In genomic region chr5:142723520-142724133, GRCm38 (mm10) we compare ENCODE assay signal across 8 mouse cellular contexts. TPM values are rescaled to one million over a fixed set of nuclear protein-coding genes. Genes with fewer than 3 reads are reported as not detected.
DNase-seq lines count a peak whose midpoint lies in the region; ATAC-seq and TF ChIP-seq lines count a peak whose summit lies in the region.

No protein-coding gene starts in this region.

- peak; percentile 50 for ATAC-seq in inflammation-experienced regulatory T-cells, adult 6 months
- ATAC-seq in limb, embryonic 14.5 days (ENCODE audit: low FRiP score, low read depth): peak; percentile 68
- peak; percentile 74 for ATAC-seq in midbrain, embryonic 15.5 days (replicated peaks)
- ATAC-seq in stomach, embryonic 14.5 days (ENCODE audit: insufficient number of reproducible peaks, insufficient read depth, low FRiP score, low read depth): peak; percentile 68

- H3K36me3 ChIP-seq in limb, embryonic 14.5 days (ENCODE audit: control insufficient read depth, insufficient read depth, low read length): peaks cover 40% of the 10 kb centered on the region
- H3K36me3 ChIP-seq in midbrain, embryonic 15.5 days (replicated peaks): peaks cover 47% of the 10 kb centered on the region
- H3K36me3 ChIP-seq in stomach, embryonic 14.5 days (ENCODE audit: control insufficient read depth, insufficient read depth, low read length): peaks cover 29% of the 10 kb centered on the region

- 9% methylated on average over 7 of the region's 7 CpGs for WGBS in limb, embryonic 14.5 days
- WGBS in midbrain, embryonic 15.5 days: 17% methylated on average over 7 of the region's 7 CpGs
- WGBS in stomach, embryonic 14.5 days: 12% methylated on average over 7 of the region's 7 CpGs

- DNase-seq in urinary bladder, postnatal 14 days (ENCODE audit: low spot score): peak; percentile 71
- no peak for DNase-seq in urinary bladder, adult 2 months (ENCODE audit: low spot score)
- DNase-seq in cerebellum, postnatal 14 days: peak; percentile 82 to 88
- peak; percentile 49 to 51 for DNase-seq in frontal cortex, postnatal 25 days (ENCODE audit: low spot score in 2 of 2)
- DNase-seq in limb, embryonic 14.5 days (ENCODE audit: low spot score): peak; percentile 71

- no peak overlapping the region for H3K9ac ChIP-seq in limb, embryonic 14.5 days (ENCODE audit: low read depth, low read length, severe bottlenecking)
- H3K9ac ChIP-seq in midbrain, embryonic 15.5 days: no peak overlapping the region
- H3K9ac ChIP-seq in stomach, embryonic 14.5 days (replicated peaks; ENCODE audit: low read depth, low read length): no peak overlapping the region

- no peaks in the 10 kb centered on the region for H3K4me1 ChIP-seq in limb, embryonic 14.5 days (ENCODE audit: control insufficient read depth, insufficient read depth, low read length)
- peaks cover 8% of the 10 kb centered on the region for H3K4me1 ChIP-seq in midbrain, embryonic 15.5 days
- H3K4me1 ChIP-seq in stomach, embryonic 14.5 days (ENCODE audit: control insufficient read depth, insufficient read depth, low read length): no peaks in the 10 kb centered on the region

- H3K4me2 ChIP-seq in limb, embryonic 14.5 days (replicated peaks; ENCODE audit: low read depth, low read length, severe bottlenecking): no peak overlapping the region
- no peak overlapping the region for H3K4me2 ChIP-seq in midbrain, embryonic 15.5 days
- H3K4me2 ChIP-seq in stomach, embryonic 14.5 days (replicated peaks; ENCODE audit: low read depth, low read length): no peak overlapping the region

- H3K27ac ChIP-seq in limb, embryonic 14.5 days (replicated peaks; ENCODE audit: low read depth, low read length): no peak overlapping the region
- H3K27ac ChIP-seq in midbrain, embryonic 15.5 days: peak overlapping the region; percentile 48
- no peak overlapping the region for H3K27ac ChIP-seq in stomach, embryonic 14.5 days (ENCODE audit: low read length)

- no peak overlapping the region for H3K4me3 ChIP-seq in limb, embryonic 14.5 days (replicated peaks; ENCODE audit: low read length)
- no peak overlapping the region for H3K4me3 ChIP-seq in midbrain, embryonic 15.5 days
- H3K4me3 ChIP-seq in stomach, embryonic 14.5 days (ENCODE audit: low read depth, low read length): no peak overlapping the region

- TF ChIP-seq POLR2A in limb, embryonic 14.5 days (IDR thresholded peaks at IDR 0.05; ENCODE audit: borderline replicate concordance, extremely low read depth, insufficient read depth, insufficient read length): no peak

- H3K27me3 ChIP-seq in limb, embryonic 14.5 days (ENCODE audit: control insufficient read depth, insufficient read depth, low read length): no peaks in the 10 kb centered on the region
- H3K27me3 ChIP-seq in midbrain, embryonic 15.5 days (replicated peaks): no peaks in the 10 kb centered on the region
- H3K27me3 ChIP-seq in stomach, embryonic 14.5 days (ENCODE audit: control insufficient read depth, insufficient read depth, low read length): no peaks in the 10 kb centered on the region

- H3K9me3 ChIP-seq in limb, embryonic 14.5 days (ENCODE audit: control insufficient read depth, low read length): no peaks in the 10 kb centered on the region
- no peaks in the 10 kb centered on the region for H3K9me3 ChIP-seq in midbrain, embryonic 15.5 days
- no peaks in the 10 kb centered on the region for H3K9me3 ChIP-seq in stomach, embryonic 14.5 days (ENCODE audit: control insufficient read depth, low read depth, low read length)

RNA-seq across cellular contexts. Expression of gene Slc29a4, which starts 31.3 kb away (rescaled TPM):
- 0.26 and 0.68 TPM in 2 replicates for polyA plus RNA-seq in urinary bladder, adult 2 months (2012; rRNA removed)
- 1 to 10 TPM in 1 of 3 experiments, under 1 TPM in 1, not detected in 1; 0.20 to 1.9 TPM for polyA plus RNA-seq in inflammation-experienced regulatory T-cells, adult 6 months (2017; shearing (Covaris generic))
- 8.0 and 11.6 TPM in 2 replicates for polyA plus RNA-seq in limb, embryonic 14.5 days (2012; rRNA removed)
- 5.8 and 7.6 TPM in 2 replicates for polyA plus RNA-seq in limb, embryonic 14.5 days (2014; fragmentation: Nextera tagmentation; extraction: Ambion mirVana)
- polyA plus RNA-seq in midbrain, embryonic 15.5 days (2015; fragmentation: Nextera tagmentation; extraction: Ambion mirVana): 97.2 and 100 TPM in 2 replicates
- 7.9 and 8.1 TPM in 2 replicates for polyA plus RNA-seq in stomach, embryonic 14.5 days (2014; fragmentation: Nextera tagmentation; extraction: Ambion mirVana)
